Mouse (Mus musculus) ES-E14 (cell line): ENCODE data around the gene Fmn2. TPM values are rescaled to one million over a fixed set of nuclear protein-coding genes. Genes with fewer than 3 reads are reported as not detected.

Experiments used
- DNase-seq: peaks from one replicate; pipeline ENCODE4 v3.0.0-alpha.2; 2013; ENCODE audit warnings: low read depth, low spot score
- H3K27ac ChIP-seq: 2 replicates; pipeline ENCODE4 v1.5.1; 2012; ENCODE audit warnings: low read depth, mild to moderate bottlenecking, low read length, moderate library complexity, mixed read lengths; ENCODE audit not compliant: poor library complexity, insufficient read depth, severe bottlenecking
- H3K36me3 ChIP-seq: 2 replicates; pipeline ENCODE4 v1.6.1; 2012; ENCODE audit warnings: mild to moderate bottlenecking, low read length, moderate library complexity, mixed read lengths; ENCODE audit not compliant: control insufficient read depth, poor library complexity, insufficient read depth, severe bottlenecking
- H3K4me1 ChIP-seq, 2 experiments: fragments of 150-350 bp in 1 of 2; sonication (generic) in 1 of 2; 2 replicates each; pipeline ENCODE4 v1.6.1; 2012; ENCODE audit warnings: low read length in 2 of 2, mild to moderate bottlenecking in 1 of 2, mixed read lengths in 1 of 2; ENCODE audit not compliant: control insufficient read depth in 2 of 2, insufficient read depth in 2 of 2, poor library complexity in 1 of 2
- H3K4me3 ChIP-seq, 2 experiments: fragments of 150-350 bp in 1 of 2; sonication (generic) in 1 of 2; 2 replicates each; pipeline ENCODE4 v1.5.1; 2012; ENCODE audit warnings: low read length in 2 of 2, low read depth in 1 of 2, mild to moderate bottlenecking in 1 of 2, mixed read lengths in 1 of 2; ENCODE audit not compliant: insufficient read depth in 1 of 2, poor library complexity in 1 of 2, severe bottlenecking in 1 of 2
- H3K9ac ChIP-seq: 2 replicates; pipeline ENCODE4 v1.6.1; 2012; ENCODE audit warnings: low read depth, mild to moderate bottlenecking, low read length, mixed read lengths; ENCODE audit not compliant: poor library complexity, insufficient read depth, severe bottlenecking
- H3K9me3 ChIP-seq: fragments of 150-350 bp; sonication (generic); 2 replicates; pipeline ENCODE4 v1.6.1; 2012; ENCODE audit warnings: low read depth, mild to moderate bottlenecking, low read length; ENCODE audit not compliant: control insufficient read depth, insufficient read depth
- CHD2 ChIP-seq: IDR thresholded peaks from 2 replicates; pipeline ENCODE4 v1.6.1; 2014; ENCODE audit warnings: mild to moderate bottlenecking, low read depth, low read length, inconsistent platforms
- HCFC1 ChIP-seq: IDR thresholded peaks from 2 replicates; pipeline ENCODE4 v1.6.1; 2012; ENCODE audit warnings: low read length, inconsistent platforms, borderline replicate concordance; ENCODE audit not compliant: insufficient read depth
- MAFK ChIP-seq: IDR thresholded peaks from 2 replicates; pipeline ENCODE4 v1.6.1; 2014; ENCODE audit warnings: mild to moderate bottlenecking, low read depth, low read length, inconsistent platforms; ENCODE audit not compliant: insufficient read depth
- ZC3H11A ChIP-seq: IDR thresholded peaks from 2 replicates; pipeline ENCODE4 v1.6.1; 2012; ENCODE audit warnings: low read depth, mild to moderate bottlenecking, inconsistent platforms, low read length, borderline replicate concordance
- ZNF384 ChIP-seq: IDR thresholded peaks from 2 replicates; pipeline ENCODE4 v1.6.1; 2012; ENCODE audit warnings: low read depth, low read length, inconsistent platforms
- in situ Hi-C, 2 experiments: fragments of 600-800 bp; cut with MboI; formaldehyde crosslinking; loops; one replicate each; pipeline ENCODE4 v1.15.1; 2025; ENCODE audit warnings: low sequenced_read_pairs in 2 of 2, inconsistent platforms in 1 of 2; ENCODE audit not compliant: unreplicated experiment in 2 of 2
- total RNA-seq: library from RNA; depleted of rRNA; stranded (reverse); fragments of 300-350 nt; gene quantifications from 2 replicates; pipeline ENCODE4 v1.2.3, GENCODE M21; 2012

The Fmn2 gene
- total RNA-seq, 1 experiment = 1.2 TPM

DNA sequence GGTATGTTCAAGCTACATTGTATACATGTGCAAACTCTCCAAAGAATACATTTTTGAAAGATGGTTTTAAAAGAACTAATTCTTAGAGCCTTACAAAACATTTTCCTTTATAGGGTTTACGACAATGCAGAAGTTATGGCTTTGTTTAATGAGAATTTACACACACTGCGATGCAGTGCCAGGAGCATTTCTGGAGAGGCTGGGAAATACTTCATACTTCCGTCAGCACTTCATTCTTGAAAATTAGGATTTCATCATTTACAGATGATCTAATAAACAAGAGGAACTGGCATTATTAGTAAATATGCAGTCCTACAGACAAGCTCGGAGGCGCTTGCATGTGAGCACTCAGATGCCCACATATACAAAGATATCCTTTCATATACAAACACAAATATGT, 199.2 kb downstream of the Fmn2 start:
- Histone ChIP-seq H3K9me3 (no peaks in the 10 kb centered on the region), H3K4me1 (no peaks in the 10 kb centered on the region), H3K9ac (no peak overlapping the region), H3K36me3 (no peaks in the 10 kb centered on the region), H3K4me3 (no peak overlapping the region), H3K27ac (no peak overlapping the region)
- TF ChIP-seq CHD2 (no peak), ZC3H11A (no peak)
- in situ Hi-C loops = no loop called here
- DNase-seq = no peak

DNA sequence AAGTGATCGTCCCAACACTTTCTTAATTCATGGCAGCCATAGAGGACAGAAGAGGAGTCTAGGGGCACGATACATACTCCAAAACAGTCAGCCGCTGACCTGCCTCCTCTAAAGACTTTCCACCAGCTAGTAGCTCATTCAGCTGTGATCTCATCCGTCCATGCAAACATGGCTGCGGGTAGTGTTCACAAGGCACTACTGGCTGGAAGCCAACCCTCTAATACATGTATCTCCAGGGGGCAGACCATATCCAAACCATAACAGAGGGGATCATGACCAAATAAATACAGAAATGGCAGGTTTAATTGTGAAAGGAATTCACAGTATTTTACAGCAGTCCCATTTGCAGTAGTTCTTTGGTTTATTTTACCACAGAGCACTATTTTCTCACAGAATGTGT, 200.2 kb downstream of the Fmn2 start:
- no peaks in the 10 kb centered on the region for H3K36me3 ChIP-seq
- no peaks in the 10 kb centered on the region for H3K9me3 ChIP-seq
- TF ChIP-seq MAFK (no peak), ZC3H11A (no peak), CHD2 (no peak), ZNF384 (no peak), HCFC1 (no peak)
- no peak overlapping the region for H3K4me3 ChIP-seq
- no peaks in the 10 kb centered on the region for H3K4me1 ChIP-seq
- H3K9ac ChIP-seq = no peak overlapping the region
- H3K27ac ChIP-seq = no peak overlapping the region
- no peak for DNase-seq
- in situ Hi-C loops = no loop called here

DNA sequence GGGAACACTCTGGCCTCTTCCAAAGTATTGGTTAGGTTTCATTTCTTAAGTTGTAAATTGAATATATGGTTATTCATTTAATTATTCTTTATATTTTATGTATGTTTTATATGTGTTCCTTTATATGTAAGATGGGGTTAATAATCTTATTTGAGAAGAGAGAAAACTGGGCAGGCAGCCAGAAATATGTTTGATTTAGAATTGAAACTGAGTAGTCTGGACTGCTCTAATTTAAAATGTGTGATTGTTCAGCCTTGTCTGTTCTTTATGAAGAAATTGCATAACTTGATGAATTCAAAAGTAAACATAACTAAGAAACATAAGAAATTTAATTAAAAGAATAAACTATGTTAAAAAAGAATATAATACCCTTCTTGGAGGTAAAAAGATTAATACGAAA, 202.3 kb downstream of the Fmn2 start:
- no peak for TF ChIP-seq HCFC1
- no peak for TF ChIP-seq MAFK
- no peak for TF ChIP-seq CHD2
- no peak for TF ChIP-seq ZC3H11A
- TF ChIP-seq ZNF384 = no peak
- in situ Hi-C loops = no loop called here
- DNase-seq = no peak

DNA sequence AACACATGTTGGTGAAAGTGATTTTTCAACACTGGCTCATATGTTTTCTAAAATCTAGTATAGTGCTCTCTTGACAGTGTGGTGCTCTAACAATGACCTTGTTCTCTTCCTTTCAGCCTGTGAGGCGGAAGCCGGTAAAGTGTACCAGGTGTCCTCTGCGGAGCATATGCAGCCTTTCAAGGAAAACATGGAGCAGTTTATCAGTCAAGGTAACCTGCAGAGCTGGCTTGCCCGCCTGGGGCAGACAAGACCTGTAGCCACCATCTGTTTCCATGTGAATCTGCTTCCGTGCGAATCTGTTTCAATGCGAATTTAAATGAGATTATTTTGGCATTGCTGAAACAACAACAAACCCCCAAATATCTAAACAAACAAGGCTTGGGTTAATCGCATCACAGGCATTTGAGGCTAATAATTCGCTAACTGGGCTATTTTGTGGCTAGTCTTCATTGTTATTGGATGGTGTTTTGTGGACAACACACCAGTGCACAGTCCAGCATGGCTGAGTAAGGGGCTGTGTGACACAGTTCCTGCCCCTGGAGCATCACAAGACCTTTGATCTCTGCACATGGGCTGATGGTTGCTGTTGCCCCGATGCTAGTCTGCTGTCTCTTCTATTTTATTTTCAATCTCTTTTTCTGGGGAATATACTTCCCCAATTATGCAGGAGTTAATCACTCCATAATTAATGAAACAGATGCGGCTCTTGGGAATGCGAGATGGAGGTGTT, 218.3 kb downstream of the Fmn2 start:
- Histone ChIP-seq H3K27ac (no peak overlapping the region), H3K9ac (no peak overlapping the region), H3K4me3 (no peak overlapping the region), H3K4me1 (no peaks in the 10 kb centered on the region), H3K36me3 (no peaks in the 10 kb centered on the region), H3K9me3 (no peaks in the 10 kb centered on the region)
- in situ Hi-C loops = no loop called here
- TF ChIP-seq CHD2 = no peak
- no peak for TF ChIP-seq ZNF384
- TF ChIP-seq MAFK = no peak
- no peak for TF ChIP-seq ZC3H11A
- no peak for TF ChIP-seq HCFC1
- no peak for DNase-seq

More for the DNA sequence above, 202.3 kb downstream of the Fmn2 start:
- Histone ChIP-seq H3K27ac (no peak overlapping the region), H3K9me3 (no peaks in the 10 kb centered on the region), H3K9ac (no peak overlapping the region), H3K4me1 (no peaks in the 10 kb centered on the region), H3K4me3 (no peak overlapping the region), H3K36me3 (no peaks in the 10 kb centered on the region)

DNA sequence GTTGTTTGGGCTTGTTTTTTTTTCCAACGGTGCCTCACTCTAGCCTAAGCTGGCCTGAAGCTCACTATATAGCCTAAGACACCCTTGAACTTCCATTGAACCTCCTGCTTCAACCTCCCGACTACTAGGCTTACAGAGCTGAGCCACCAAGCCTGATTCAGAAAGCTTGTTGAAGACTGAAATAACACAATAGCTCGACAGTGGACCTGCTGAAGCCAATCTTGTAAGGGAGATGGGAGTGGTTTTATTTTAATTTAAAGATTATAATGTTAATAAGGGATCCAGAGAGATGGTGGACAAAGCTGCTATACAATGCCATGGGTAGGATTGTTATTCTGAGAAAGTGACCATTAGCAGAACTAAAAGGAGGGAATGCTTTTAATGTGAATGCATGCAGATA, 227.1 kb downstream of the Fmn2 start:
- peak; percentile 1 for DNase-seq
- in situ Hi-C loops = no loop called here
- no peak for TF ChIP-seq CHD2
- TF ChIP-seq MAFK = no peak
- TF ChIP-seq ZNF384 = no peak
- TF ChIP-seq HCFC1 = no peak
- no peak for TF ChIP-seq ZC3H11A
- no peak overlapping the region for H3K27ac ChIP-seq
- H3K9me3 ChIP-seq = no peaks in the 10 kb centered on the region
- H3K9ac ChIP-seq = no peak overlapping the region
- H3K36me3 ChIP-seq = no peaks in the 10 kb centered on the region
- no peak overlapping the region for H3K4me3 ChIP-seq
- H3K4me1 ChIP-seq = peaks cover 0 to 3% of the 10 kb centered on the region in 2 experiments; a peak in 1 of 4 replicates
